Mouse (Mus musculus) E14TG2a.4 (cell line): ENCODE results near the gene Zfp819.

ENCODE experiments used
- CTCF ChIP-seq: conservative IDR thresholded peaks from 2 replicates; pipeline ENCODE4 v1.5.1; 2014; ENCODE audit warnings: low read length
- NANOG ChIP-seq: IDR thresholded peaks from 2 replicates; pipeline ENCODE4 v1.6.1; 2014; ENCODE audit warnings: borderline replicate concordance, low read length, mixed read lengths

GRCm38 (mm10) chr7:43636194-43636593 is 29.2 kb downstream of the Zfp819 start:
- TF ChIP-seq CTCF (no peak), NANOG (no peak)
